Mouse (Mus musculus) left cerebral cortex, postnatal 4 days (tissue): Measurements from ENCODE around the gene Cdr2. TPM values are rescaled to one million over a fixed set of nuclear protein-coding genes. Genes with fewer than 3 reads are reported as not detected.
"Not testable (repeated sequence)": the region's sequence is repeated elsewhere in the genome, so short reads cannot be mapped to it uniquely, and the experiment has no call there.

Source experiments
- DNase-seq: peaks from one replicate; pipeline ENCODE4 v3.0.0-alpha.2; 2022
- intact Hi-C: fragments of 180-260 bp; cut with DNase I; formaldehyde crosslinking; loops from one replicate; pipeline ENCODE4 v1.15.1; 2025
- total RNA-seq, 2 experiments: library from RNA; stranded (reverse); gene quantifications; 2 replicates each; pipeline ENCODE4 v1.2.3; 2021

Cdr2 gene
- total RNA-seq, 2 experiments from 2014 or later: 8.5 to 11.4 TPM

DNA sequence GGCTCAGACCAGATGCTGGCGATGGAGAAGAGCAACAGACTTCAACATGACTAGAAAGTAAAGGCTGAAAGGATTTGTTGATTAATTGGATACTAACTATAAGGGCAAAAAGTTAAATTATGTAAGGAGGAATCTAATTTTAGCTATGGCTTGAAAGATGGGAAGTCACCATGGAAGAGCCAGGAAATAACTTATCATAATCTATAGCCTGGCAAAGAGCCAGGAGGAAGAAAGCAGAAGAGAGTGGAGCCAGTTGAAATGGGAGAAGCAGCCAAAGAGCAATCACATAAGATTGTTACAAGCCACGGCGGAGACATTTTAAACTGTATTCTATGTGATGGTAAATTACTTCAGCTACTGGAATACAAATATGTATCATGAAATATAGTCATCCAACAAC, 8.1 kb downstream of the Cdr2 start:
- DNase-seq: no peak
- intact Hi-C loops: no loop called here

- intact Hi-C loops, DNase-seq: not testable (repeated sequence)
These were observed 9.6 kb downstream of the Cdr2 start for GRCm38 (mm10) chr7:120972471-120972870.

DNA sequence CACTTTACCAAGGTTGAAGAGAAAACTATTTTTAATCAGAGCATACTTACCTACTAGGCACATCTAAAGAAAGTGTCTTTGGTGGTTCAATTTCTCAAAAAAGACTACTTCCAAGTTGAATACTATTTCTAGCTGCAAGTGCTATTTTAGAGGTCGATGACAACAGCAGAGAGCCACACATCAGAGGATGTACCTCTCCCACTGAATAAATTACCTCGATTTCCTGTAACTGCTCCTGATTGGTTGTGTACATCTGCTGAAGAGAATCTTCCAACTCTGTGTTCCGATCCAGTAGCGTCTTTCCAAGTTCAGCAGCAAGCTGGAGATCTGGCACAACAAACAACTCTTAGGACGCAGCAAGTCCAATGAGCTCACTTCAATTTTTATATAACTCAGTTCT, 12.0 kb downstream of the Cdr2 start:
- intact Hi-C loops: no loop called here
- no peak for DNase-seq

GRCm38 (mm10) chr7:120969221-120969620, 12.9 kb downstream of the Cdr2 start:
- DNase-seq: no peak
- intact Hi-C loops: no loop called here

DNA sequence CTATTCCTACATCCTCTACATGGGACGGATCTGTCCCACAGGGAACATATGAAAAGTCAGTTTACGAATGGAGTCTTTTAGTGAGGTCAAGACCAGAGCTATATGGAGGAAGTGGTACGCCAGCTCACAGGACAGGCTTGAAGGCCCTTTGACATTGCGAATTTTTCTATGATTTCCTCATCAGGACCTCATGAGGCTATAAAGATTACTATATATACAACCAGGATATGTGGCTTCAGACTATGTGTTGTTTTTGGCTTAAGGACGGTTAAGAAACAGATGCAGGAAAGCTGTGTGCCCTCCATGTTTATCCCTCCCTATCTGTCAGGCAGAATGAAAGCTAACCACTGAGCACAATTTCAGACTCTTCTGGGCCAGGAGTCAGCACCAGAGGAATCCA, 19.0 kb downstream of the Cdr2 start:
- no peak for DNase-seq
- intact Hi-C loops: no loop called here

- intact Hi-C loops: no loop called here
- DNase-seq: no peak
These were observed 20.2 kb downstream of the Cdr2 start for GRCm38 (mm10) chr7:120961893-120962292.

DNA sequence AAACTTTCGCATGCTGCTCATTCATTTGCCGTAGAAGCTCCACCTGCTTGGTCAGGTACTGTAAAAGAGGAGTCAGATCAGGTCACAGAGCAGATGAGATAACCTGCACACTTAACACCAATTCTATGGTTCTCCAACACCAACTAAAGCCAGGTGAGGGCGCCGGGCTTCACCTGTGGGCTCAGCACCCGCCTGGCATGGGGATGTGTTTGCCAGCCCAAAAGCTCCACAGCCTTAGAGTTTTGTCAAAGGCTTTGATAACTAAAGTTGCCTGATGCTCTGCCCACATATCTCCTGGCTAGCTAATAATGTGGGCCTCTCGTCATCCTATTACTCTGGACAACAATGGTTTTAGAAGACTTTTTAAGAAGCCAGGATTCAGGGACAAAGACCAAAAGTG, 21.5 kb downstream of the Cdr2 start:
- intact Hi-C loops: no loop called here
- DNase-seq: no peak

DNA sequence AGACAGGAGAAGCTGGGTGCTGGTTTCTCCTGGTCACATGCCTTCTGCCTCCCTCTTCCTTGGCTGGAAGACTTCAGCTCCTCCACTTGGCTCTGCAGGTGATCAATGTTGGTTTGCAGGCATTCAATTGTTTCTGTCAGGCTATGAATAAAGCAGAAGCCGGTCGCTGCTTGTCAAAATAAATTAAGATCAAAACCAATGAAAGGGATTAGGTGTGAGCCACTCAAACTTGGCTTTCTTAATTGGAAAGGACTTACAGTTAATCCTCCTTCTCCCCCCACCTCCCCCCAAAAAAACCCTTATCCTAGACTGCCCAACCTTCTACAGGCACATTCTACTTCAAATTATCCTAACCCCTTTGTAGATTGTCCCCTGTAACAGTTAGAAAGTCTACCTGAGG, 22.0 kb downstream of the Cdr2 start:
- intact Hi-C loops: no loop called here

DNA sequence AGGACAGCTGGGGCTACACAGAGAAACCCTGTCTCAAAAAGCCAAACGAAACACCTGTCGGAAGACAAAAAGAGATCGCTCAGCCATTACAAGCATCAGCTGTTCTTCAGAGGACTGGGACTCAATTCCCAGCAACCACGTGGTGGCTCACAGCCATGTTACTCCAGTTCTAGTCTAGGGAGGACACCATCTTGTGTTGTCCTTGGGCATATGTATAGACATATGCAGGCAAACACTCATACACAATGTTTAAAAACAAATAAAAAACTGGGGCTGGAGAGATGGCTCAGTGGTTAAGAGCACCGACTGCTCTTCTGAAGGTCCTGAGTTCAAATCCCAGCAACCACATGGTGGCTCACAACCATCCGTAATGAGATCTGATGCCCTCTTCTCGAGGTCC, 28.5 kb downstream of the Cdr2 start:
- intact Hi-C loops, DNase-seq: not testable (repeated sequence)

More for the DNA sequence above, 22.0 kb downstream of the Cdr2 start:
- no peak for DNase-seq

DNA sequence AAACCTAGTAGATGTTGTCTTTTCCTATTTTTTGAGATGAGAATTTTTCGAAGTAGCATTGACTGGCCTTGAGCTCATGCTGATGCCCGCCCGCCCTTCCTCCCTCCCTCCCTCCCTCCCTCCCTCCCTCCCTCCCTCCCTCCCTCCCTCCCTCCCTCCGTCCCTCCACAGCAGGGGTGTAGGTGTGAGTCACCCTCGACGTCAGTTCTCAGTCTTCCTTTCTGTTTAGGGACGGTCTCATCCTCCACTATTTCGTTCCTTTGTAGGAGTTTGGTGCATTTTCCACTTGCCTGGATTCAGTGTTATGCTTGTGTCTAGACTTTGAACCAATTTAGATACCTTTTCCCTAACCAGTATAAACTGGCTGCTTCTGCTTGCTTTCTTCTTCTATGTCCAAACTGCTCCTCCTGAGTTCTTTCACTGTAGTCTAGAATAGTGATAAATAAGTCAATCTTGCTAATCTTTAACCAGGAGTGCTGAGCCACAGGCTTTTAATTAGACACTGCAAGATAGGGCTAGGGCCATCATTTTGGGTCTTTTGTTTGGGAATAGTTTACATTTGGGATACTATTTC, 38.1 kb downstream of the Cdr2 start:
- intact Hi-C loops: no loop called here
- DNase-seq: no peak

- intact Hi-C loops: no loop called here
- DNase-seq: no peak
These were observed 39.6 kb downstream of the Cdr2 start for GRCm38 (mm10) chr7:120942506-120942905.

DNA sequence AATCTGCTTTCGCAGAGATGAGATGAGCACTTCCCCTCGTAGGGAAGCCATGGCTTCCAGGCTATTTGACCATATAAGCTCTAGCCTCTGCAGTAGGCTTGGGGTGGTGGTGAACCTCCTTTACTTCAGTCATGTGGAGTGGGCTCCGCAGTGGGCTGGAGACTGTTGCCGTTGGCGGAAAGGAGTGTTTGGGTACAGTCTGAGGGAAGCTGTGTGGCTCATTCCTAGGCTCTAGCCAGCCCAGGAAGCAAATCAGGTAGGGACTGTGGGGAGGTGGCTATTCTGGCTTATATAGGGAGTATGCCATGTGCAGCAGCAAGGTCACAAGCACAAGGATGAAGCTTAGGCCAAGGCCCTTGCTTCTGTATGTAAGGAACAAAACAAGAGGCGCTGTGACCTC, 40.9 kb downstream of the Cdr2 start:
- intact Hi-C loops: no loop called here
- no peak for DNase-seq

DNA sequence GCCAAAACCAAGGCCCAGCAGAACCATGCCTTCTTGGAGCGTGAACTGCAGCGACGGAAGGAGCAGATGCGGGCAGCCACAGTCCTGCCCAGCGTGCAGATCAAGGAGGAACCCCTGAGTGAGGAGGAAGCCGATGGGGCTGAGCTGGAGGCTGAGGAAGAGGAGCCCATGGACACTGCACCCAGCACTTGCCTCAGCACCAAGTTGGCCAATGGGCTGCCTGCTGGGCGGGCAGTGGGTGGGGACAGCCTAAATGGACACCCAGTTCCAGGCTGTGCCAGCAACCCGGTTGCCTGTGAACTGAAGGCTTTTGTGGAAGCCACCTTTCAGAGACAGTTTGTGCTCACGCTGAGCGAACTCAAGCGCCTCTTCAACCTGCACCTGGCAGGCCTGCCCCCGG, 41.8 kb downstream of the Cdr2 start:
- no peak for DNase-seq
- intact Hi-C loops: no loop called here

DNA sequence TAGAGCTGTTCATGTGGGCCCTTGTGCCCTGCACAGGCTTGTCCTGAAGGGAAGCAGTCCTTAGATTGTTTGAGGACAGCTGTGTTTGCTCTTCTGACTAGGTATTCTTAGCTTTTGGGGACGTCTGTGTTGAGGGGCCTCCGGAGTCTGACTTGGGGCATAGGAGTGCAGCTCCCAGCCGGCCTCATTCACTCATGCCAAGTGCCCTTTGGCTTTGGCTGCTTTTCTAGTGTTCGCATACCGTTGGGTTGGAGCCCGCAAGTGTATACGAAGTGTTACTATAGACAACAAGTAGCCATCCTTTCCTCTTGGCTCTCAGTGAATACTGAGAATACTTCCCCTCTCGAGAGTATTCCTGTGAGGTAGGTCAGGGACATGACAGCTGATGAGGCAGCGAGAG, 43.9 kb downstream of the Cdr2 start:
- intact Hi-C loops: loop anchor here (5.0 kb wide), 1 partner anchor 124 kb away; no protein-coding TSS in a partner anchor
- no peak for DNase-seq

DNA sequence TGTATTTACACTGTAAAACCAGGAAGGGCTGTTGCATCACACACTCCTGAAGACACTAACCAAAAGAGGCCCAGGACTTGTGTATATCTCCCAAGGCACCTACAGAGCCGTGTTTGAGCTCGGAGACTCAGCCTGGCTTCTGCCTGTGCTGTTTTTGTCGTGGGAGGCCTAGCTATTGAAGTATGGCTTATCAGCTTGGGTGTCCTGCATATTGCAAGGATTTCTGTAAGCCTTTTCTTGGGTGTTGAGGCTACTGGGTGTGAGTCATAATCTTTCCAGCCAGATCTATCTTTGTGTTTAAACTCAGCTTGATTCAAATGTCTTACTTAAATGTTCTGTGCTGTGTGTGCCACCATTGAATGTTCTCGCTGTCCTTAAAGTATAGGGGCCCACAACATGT, 45.6 kb downstream of the Cdr2 start:
- no peak for DNase-seq
- intact Hi-C loops: loop anchor here (5.0 kb wide), 1 partner anchor 126 kb away; no protein-coding TSS in a partner anchor

- intact Hi-C loops: loop anchor here (5.0 kb wide), 1 partner anchor 128 kb away; no protein-coding TSS in a partner anchor
- no peak for DNase-seq
These were observed 47.4 kb downstream of the Cdr2 start for GRCm38 (mm10) chr7:120934716-120935115.

DNA sequence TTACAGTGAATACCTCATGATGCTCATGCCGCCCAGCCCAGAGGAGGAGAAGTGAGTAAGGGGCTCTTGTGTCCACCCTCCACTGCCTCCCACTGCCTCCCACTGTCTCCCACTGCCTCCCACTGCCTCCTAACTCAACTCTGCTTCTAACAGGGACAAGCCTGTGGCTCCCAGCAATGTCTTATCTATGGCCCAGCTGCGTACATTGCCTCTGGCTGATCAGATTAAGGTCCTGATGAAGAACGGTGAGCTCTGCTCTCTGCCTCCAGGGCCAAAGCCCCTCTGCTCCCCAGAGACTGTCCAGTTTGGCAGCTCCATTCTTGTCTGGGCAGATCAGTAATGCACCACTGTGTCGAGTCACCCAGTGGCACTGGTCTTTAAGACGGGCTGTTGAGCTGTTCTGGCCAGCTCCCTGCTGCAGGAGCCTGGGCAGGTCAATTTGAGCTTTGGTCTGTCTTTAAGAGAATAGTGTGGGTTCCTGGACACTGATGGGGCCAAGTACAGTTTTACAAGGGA, 48.4 kb downstream of the Cdr2 start:
- intact Hi-C loops: no loop called here
- no peak for DNase-seq

GRCm38 (mm10) chr7:120933110-120933509, 49.0 kb downstream of the Cdr2 start:
- no peak for DNase-seq
- intact Hi-C loops: no loop called here

DNA sequence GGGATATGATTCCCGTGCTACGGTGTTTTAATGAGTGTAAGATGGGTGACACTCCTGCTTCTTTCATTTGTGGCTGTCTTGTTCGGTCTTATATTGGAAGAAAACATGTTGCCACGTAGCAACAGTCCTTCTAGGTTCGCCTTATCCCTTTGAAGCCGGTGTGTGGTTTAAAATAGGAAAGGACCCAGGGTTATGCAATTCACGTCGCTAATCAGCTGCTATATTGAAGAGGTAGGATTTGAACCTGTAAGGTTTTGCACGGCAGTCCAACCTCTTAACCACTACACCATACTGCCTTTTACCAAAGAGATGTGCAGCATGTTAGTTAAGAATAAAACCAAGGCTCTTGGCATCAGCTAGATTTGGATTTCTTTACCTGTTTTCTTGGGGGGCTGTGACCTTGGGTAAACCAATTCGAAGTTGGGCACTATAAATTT, 63.6 kb downstream of the Cdr2 start:
- intact Hi-C loops: loop anchor here (10.0 kb wide), 1 partner anchor 244 kb away; the partner anchor contains the start of genes Mosmo and Pdzd9
- no peak for DNase-seq

DNA sequence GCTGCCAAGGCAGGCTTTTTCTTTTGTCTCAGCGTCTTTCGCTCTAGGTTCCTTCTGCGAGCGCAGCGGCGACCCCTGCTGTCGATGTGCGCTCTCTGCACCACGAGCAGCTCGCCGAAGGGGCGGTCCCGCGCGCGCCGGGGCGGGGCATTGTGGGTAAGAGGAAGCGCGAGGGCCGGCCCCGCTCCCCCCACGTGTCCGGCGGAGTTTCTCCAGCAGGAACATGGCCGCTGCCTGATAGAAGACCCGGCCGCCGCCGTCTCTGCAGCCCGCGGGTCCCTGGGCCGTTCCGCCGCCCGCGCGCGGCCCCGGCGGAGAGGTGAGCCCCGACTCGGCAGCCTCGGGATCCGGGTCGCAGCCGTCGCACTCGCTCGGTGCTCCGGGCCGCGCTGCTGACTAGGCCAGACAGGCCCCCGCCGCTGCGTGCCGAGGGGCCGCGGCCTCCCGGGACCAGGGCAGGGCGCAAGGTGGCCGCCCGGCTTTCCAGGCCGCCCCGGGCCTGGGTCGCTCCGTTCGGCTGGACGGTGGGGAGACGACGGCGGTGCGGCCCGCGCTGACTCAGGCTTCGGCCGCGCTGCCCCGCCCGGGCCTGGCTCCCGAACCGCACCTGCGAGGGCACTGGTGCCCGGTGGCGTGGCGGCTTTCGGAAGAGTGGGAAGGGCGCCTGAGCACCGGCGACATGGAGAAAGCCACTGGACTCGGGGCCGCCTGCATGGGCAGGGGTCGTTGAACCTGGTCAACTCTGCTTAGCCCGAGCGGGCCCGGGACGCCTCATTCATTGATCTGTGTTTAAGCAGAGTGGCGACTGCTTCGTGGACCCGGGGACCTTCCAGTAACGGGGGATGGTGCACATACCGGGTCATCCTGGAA, 64.3 kb downstream of the Cdr2 start, which contains the start of gene Polr3e:
Gene Polr3e (plus strand): TSS at position 153 of the 870 bp plus-strand sequence.
- intact Hi-C loops: loop anchor here (2.0 to 10.0 kb wide), 2 partner anchors 83 to 243 kb away; partner anchors contain the start of genes Mosmo and Pdzd9
- peak; percentile 99 for DNase-seq

- intact Hi-C loops: loop anchor here (2.0 to 10.0 kb wide), 2 partner anchors 82 to 242 kb away; partner anchors contain the start of genes Mosmo and Pdzd9
- DNase-seq: no peak
These were observed 64.9 kb downstream of the Cdr2 start for GRCm38 (mm10) chr7:120917279-120917591.
